Comparison of ENCODE assay signal across 16 mouse cellular contexts in genomic region chr6:38737763-38738162, GRCm38 (mm10).
A peak's percentile ranks its signal among the peaks of the same experiment; 100 is the strongest.
DNase-seq lines count a peak whose midpoint lies in the region; ATAC-seq and TF ChIP-seq lines count a peak whose summit lies in the region.
"Had no signal": no experiment of that assay in that cellular context is flagged by ENCODE, and none has a peak within 500 bp of the region (broad histone marks: within the 10 kb centered on the region; RNA-seq: fewer than 3 reads in every experiment).

No protein-coding gene starts in this region.

- H3K27me3 ChIP-seq in forebrain, embryonic 10.5 days (ENCODE audit: poor library complexity, severe bottlenecking), result no peaks in the 10 kb centered on the region
- no peaks in the 10 kb centered on the region for H3K27me3 ChIP-seq in forebrain, embryonic 14.5 days (replicated peaks; ENCODE audit: control insufficient read depth, insufficient read depth, low read length)
- H3K27me3 ChIP-seq: heart, embryonic 12.5 days; hindbrain, embryonic 12.5 days; limb, embryonic 12.5 days had no signal

- no peaks in the 10 kb centered on the region for H3K4me1 ChIP-seq in forebrain, embryonic 10.5 days
- no peaks in the 10 kb centered on the region for H3K4me1 ChIP-seq in forebrain, embryonic 14.5 days (ENCODE audit: control insufficient read depth, insufficient read depth, low read length)
- H3K4me1 ChIP-seq: hindbrain, embryonic 12.5 days; limb, embryonic 12.5 days had no signal

- no peak overlapping the region for H3K4me3 ChIP-seq in layer of hippocampus, adult 2 months
- no peak overlapping the region for H3K4me3 ChIP-seq in forebrain, embryonic 10.5 days
- H3K4me3 ChIP-seq in forebrain, embryonic 14.5 days (ENCODE audit: low read depth, low read length), result no peak overlapping the region
- H3K4me3 ChIP-seq: heart, embryonic 12.5 days; hindbrain, embryonic 12.5 days; limb, embryonic 12.5 days had no signal

- H3K9me3 ChIP-seq in forebrain, embryonic 10.5 days, result no peaks in the 10 kb centered on the region
- no peaks in the 10 kb centered on the region for H3K9me3 ChIP-seq in forebrain, embryonic 14.5 days (replicated peaks; ENCODE audit: control insufficient read depth, low read length)
- H3K9me3 ChIP-seq: heart, embryonic 12.5 days; hindbrain, embryonic 12.5 days; limb, embryonic 12.5 days had no signal

- no peak overlapping the region for H3K4me2 ChIP-seq in forebrain, embryonic 14.5 days (ENCODE audit: low read length)
- H3K4me2 ChIP-seq: heart, embryonic 12.5 days; hindbrain, embryonic 12.5 days; limb, embryonic 12.5 days had no signal

- peaks cover 99% of the 10 kb centered on the region for H3K36me3 ChIP-seq in forebrain, embryonic 10.5 days (replicated peaks)
- peaks cover 69% of the 10 kb centered on the region for H3K36me3 ChIP-seq in forebrain, embryonic 14.5 days (ENCODE audit: control insufficient read depth, insufficient read depth, low read length)

- H3K9ac ChIP-seq in forebrain, embryonic 14.5 days (ENCODE audit: low read length), result no peak overlapping the region
- H3K9ac ChIP-seq: heart, embryonic 12.5 days; hindbrain, embryonic 12.5 days; limb, embryonic 12.5 days had no signal

- ATAC-seq in forebrain, embryonic 14.5 days, result no peak

- H3K27ac ChIP-seq in layer of hippocampus, adult 2 months, result peak overlapping the region; percentile 55; the same call in 1 of the 2 replicates
- no peak overlapping the region for H3K27ac ChIP-seq in forebrain, embryonic 10.5 days
- no peak overlapping the region for H3K27ac ChIP-seq in forebrain, embryonic 14.5 days (ENCODE audit: low read depth, low read length)
- H3K27ac ChIP-seq: hindbrain, embryonic 12.5 days; limb, embryonic 12.5 days had no signal

- TF ChIP-seq CTCF in layer of hippocampus, adult 2 months (conservative IDR thresholded peaks at IDR 0.05), result peak; percentile 51

- DNase-seq in embryo, embryonic 11 days, result peak; percentile 19
- no peak for DNase-seq in embryo, embryonic 10.5 days (ENCODE audit: low spot score)
- no peak for DNase-seq in layer of hippocampus, adult 2 months (ENCODE audit: low spot score in 2 of 2)
- no peak for DNase-seq in layer of hippocampus, postnatal 25 days (ENCODE audit: extremely low spot score in 1 of 2, low spot score in 1 of 2)
- DNase-seq in 416B (ENCODE audit: low read depth) (peak; percentile 54), R1 (ENCODE audit: low read depth, low spot score) (peak; percentile 26)
- DNase-seq in forebrain, embryonic 10.5 days (ENCODE audit: extremely low spot score, low spot score), result no peak
- no peak for DNase-seq in forebrain, embryonic 14.5 days (ENCODE audit: low spot score)
- DNase-seq: adrenal gland, postnatal 25 days; cerebellum, adult 11 months; kidney, adult 11 months; right cerebral cortex, postnatal 25 days; thymus, postnatal 36 days had no signal

- 71% methylated on average over 2 of the region's 2 CpGs for WGBS in forebrain, embryonic 10.5 days
- 62% methylated on average over 2 of the region's 2 CpGs for WGBS in forebrain, embryonic 14.5 days

Comparison
In these comparisons a context has a peak if more than half of its experiments do, and no peak if none do; other contexts are left out.
1. DNase-seq: peak in embryo, embryonic 11 days (single experiment), 416B (single experiment) and R1 (single experiment); none in embryo, embryonic 10.5 days (single experiment), layer of hippocampus, adult 2 months (0 of 2), layer of hippocampus, postnatal 25 days (0 of 2), forebrain, embryonic 10.5 days (single experiment) and forebrain, embryonic 14.5 days (single experiment).